12 mouse cellular contexts compared by ENCODE assay signal in genomic region chr2:11218122-11218521, GRCm38 (mm10). TPM values are rescaled to one million over a fixed set of nuclear protein-coding genes. Genes with fewer than 3 reads are reported as not detected.
DNase-seq lines count a peak whose midpoint lies in the region; ATAC-seq lines count a peak whose summit lies in the region.
"Had no signal": no experiment of that assay in that cellular context is flagged by ENCODE, and none has a peak within 500 bp of the region (broad histone marks: within the 10 kb centered on the region; RNA-seq: fewer than 3 reads in every experiment).

No protein-coding gene starts in this region.

- 84% methylated on average over 5 of the region's 5 CpGs for WGBS in kidney, embryonic 14.5 days
- 18% methylated on average over 5 of the region's 5 CpGs for WGBS in liver, embryonic 12.5 days (ENCODE audit: insufficient replicate concordance)
- 89% methylated on average over 5 of the region's 5 CpGs for WGBS in forebrain, embryonic 16.5 days

- no peaks in the 10 kb centered on the region for H3K27me3 ChIP-seq in kidney, embryonic 14.5 days (ENCODE audit: control insufficient read depth, insufficient read depth, low read length)
- no peaks in the 10 kb centered on the region for H3K27me3 ChIP-seq in liver, embryonic 12.5 days (replicated peaks)
- no peaks in the 10 kb centered on the region for H3K27me3 ChIP-seq in forebrain, embryonic 16.5 days (replicated peaks; ENCODE audit: control insufficient read depth, insufficient read depth, low read length)
- H3K27me3 ChIP-seq: embryonic facial prominence, embryonic 13.5 days had no signal

- no peak overlapping the region for H3K27ac ChIP-seq in kidney, embryonic 14.5 days (ENCODE audit: low read depth, low read length)
- no peak overlapping the region; the same call in 1 of the 2 replicates for H3K27ac ChIP-seq in liver, embryonic 12.5 days
- no peak overlapping the region for H3K27ac ChIP-seq in forebrain, embryonic 16.5 days (ENCODE audit: low read length)
- H3K27ac ChIP-seq: embryonic facial prominence, embryonic 13.5 days; hindbrain, postnatal 0 days had no signal

- no peak for ATAC-seq in kidney, embryonic 14.5 days (ENCODE audit: low FRiP score, low TSS enrichment)
- peak; percentile 87 for ATAC-seq in liver, embryonic 12.5 days
- peak; percentile 77 for ATAC-seq in monocyte, adult 5-6 weeks (replicated peaks; ENCODE audit: insufficient number of reproducible peaks, low FRiP score, low TSS enrichment, poor library complexity, severe bottlenecking)
- ATAC-seq in forebrain, embryonic 16.5 days, result no peak
- ATAC-seq: hindbrain, postnatal 0 days had no signal

- no peaks in the 10 kb centered on the region for H3K4me1 ChIP-seq in kidney, embryonic 14.5 days (ENCODE audit: control insufficient read depth, insufficient read depth, low read length)
- H3K4me1 ChIP-seq in liver, embryonic 12.5 days, result peaks cover 31% of the 10 kb centered on the region
- no peaks in the 10 kb centered on the region for H3K4me1 ChIP-seq in forebrain, embryonic 16.5 days (replicated peaks; ENCODE audit: control insufficient read depth, insufficient read depth, low read length)
- H3K4me1 ChIP-seq: embryonic facial prominence, embryonic 13.5 days had no signal

- DNase-seq in kidney, postnatal 25 days, result peak; percentile 12 to 47
- peak; percentile 88 for DNase-seq in T-cell, adult 2 months (ENCODE audit: low spot score)
- no peak for DNase-seq in right cerebral cortex, postnatal 25 days
- DNase-seq: adrenal gland, adult 8-10 months; cerebellum, adult 2 months had no signal

- H3K4me3 ChIP-seq in kidney, embryonic 14.5 days (ENCODE audit: low read length), result no peak overlapping the region
- H3K4me3 ChIP-seq in liver, embryonic 12.5 days, result no peak overlapping the region
- H3K4me3 ChIP-seq in forebrain, embryonic 16.5 days (replicated peaks; ENCODE audit: low read length), result no peak overlapping the region
- H3K4me3 ChIP-seq: embryonic facial prominence, embryonic 13.5 days had no signal

- H3K9me3 ChIP-seq in kidney, embryonic 14.5 days (ENCODE audit: control insufficient read depth, low read length), result no peaks in the 10 kb centered on the region
- no peaks in the 10 kb centered on the region for H3K9me3 ChIP-seq in liver, embryonic 12.5 days (replicated peaks)
- H3K9me3 ChIP-seq in forebrain, embryonic 16.5 days (ENCODE audit: control insufficient read depth, low read length), result no peaks in the 10 kb centered on the region
- H3K9me3 ChIP-seq: embryonic facial prominence, embryonic 13.5 days had no signal

- H3K9ac ChIP-seq in kidney, embryonic 14.5 days (ENCODE audit: low read depth, low read length), result no peak overlapping the region
- H3K9ac ChIP-seq in liver, embryonic 12.5 days, result no peak overlapping the region
- H3K9ac ChIP-seq in forebrain, embryonic 16.5 days (replicated peaks; ENCODE audit: low read depth, low read length), result no peak overlapping the region
- H3K9ac ChIP-seq: embryonic facial prominence, embryonic 13.5 days had no signal

- H3K4me2 ChIP-seq in kidney, embryonic 14.5 days (replicated peaks; ENCODE audit: low read depth, low read length), result no peak overlapping the region
- H3K4me2 ChIP-seq in liver, embryonic 12.5 days, result no peak overlapping the region
- no peak overlapping the region for H3K4me2 ChIP-seq in forebrain, embryonic 16.5 days (ENCODE audit: low read length)
- H3K4me2 ChIP-seq: embryonic facial prominence, embryonic 13.5 days; heart, embryonic 11.5 days had no signal

- no peaks in the 10 kb centered on the region for H3K36me3 ChIP-seq in kidney, embryonic 14.5 days (ENCODE audit: control insufficient read depth, insufficient read depth, low read length)
- no peaks in the 10 kb centered on the region for H3K36me3 ChIP-seq in liver, embryonic 12.5 days
- no peaks in the 10 kb centered on the region for H3K36me3 ChIP-seq in forebrain, embryonic 16.5 days (ENCODE audit: control insufficient read depth, insufficient read depth)
- H3K36me3 ChIP-seq: embryonic facial prominence, embryonic 13.5 days had no signal

RNA-seq across cellular contexts. Expression of gene Prkcq, which starts 46.2 kb away (rescaled TPM):
- polyA plus RNA-seq in kidney, embryonic 14.5 days (2014; fragmentation: Nextera tagmentation; extraction: Ambion mirVana), result 1.8 and 3.3 TPM in 2 replicates
- 8.1 and 9.3 TPM in 2 replicates for polyA plus RNA-seq in liver, embryonic 12.5 days (2016; fragmentation: Nextera tagmentation; extraction: Ambion mirVana)
- total RNA-seq in monocyte, adult 5-6 weeks (2017), result 32.2 to 112 TPM (median 35.0 TPM) in 3 replicates
- 3.0 and 4.4 TPM in 2 replicates for polyA plus RNA-seq in forebrain, embryonic 16.5 days (2015; fragmentation: Nextera tagmentation; extraction: Ambion mirVana)

Comparison
In these comparisons a context has a peak if more than half of its experiments do, and no peak if none do; other contexts are left out.
1. ATAC-seq: peak in liver, embryonic 12.5 days (single experiment) and monocyte, adult 5-6 weeks (single experiment); none in kidney, embryonic 14.5 days (single experiment) and forebrain, embryonic 16.5 days (single experiment).